Mouse (Mus musculus): Measurements from ENCODE around the gene Rsrp1. TPM values are rescaled to one million over a fixed set of nuclear protein-coding genes. Genes with fewer than 3 reads are reported as not detected.

Rsrp1 gene
- polyA plus RNA-seq, 1 experiment from 2014 or later = 327 TPM

DNA sequence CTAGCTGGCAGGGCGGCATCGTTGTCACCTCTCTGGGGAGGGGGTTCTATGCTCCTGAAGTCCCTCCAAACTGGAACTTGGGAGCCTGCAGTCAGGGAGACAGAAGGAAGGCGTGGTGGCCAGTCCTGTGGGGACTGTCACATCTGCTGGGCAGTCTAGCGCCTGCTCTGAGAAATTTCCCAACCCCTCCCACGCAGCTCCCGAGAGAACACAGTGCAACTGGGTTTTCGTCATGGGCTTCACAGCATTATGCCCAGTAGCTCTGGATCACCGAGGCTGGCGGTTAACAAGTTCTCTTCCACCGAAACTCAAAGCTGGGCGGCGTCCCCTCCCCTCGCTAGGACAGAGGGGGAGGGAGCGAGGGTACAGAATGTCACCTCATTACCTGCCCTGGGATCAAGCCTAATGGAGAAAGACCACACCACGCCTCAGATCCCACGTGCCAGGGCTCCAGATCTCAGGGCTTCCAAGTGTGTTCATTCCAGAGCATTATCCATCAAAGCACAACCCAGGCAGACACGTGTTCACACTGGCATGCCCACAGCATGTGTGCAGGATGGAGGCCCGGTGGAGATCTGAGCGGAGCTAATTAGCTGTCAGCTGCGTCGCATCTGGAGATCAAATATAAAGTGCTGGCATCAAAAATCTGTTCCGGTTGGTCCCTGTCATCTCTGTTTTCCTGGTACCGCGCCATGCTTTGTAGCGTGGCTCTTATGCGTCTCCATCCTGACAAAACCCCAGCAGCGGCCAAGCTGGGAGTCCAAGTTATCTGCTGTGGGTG lies 20.6 kb downstream of the Rsrp1 start:
- Histone ChIP-seq H3K4me2 (no peak overlapping the region), H3K27ac (replicated peaks) (no peak overlapping the region), H3K9ac (peak overlapping the region; percentile 30; the same call in 1 of the 2 replicates), H3K9me3 (no peaks in the 10 kb centered on the region), H3K4me3 (no peak overlapping the region), H3K27me3 (replicated peaks) (peaks cover 51% of the 10 kb centered on the region), H3K4me1 (peaks cover 10% of the 10 kb centered on the region), H3K36me3 (no peaks in the 10 kb centered on the region)
- ATAC-seq (ENCODE audit: extremely low read depth, insufficient number of reproducible peaks, low FRiP score, low TSS enrichment) = no peak
- WGBS = 37% methylated on average over 27 of the region's 27 CpGs

GRCm38 (mm10) chr4:134946024-134946744 lies 22.8 kb downstream of the Rsrp1 start:
- no peak overlapping the region for H3K27ac ChIP-seq (replicated peaks)
- H3K9ac ChIP-seq = peak overlapping the region; percentile 70
- H3K4me2 ChIP-seq = peak overlapping the region; percentile 69
- no peaks in the 10 kb centered on the region for H3K9me3 ChIP-seq
- H3K36me3 ChIP-seq = no peaks in the 10 kb centered on the region
- H3K27me3 ChIP-seq (replicated peaks) = peaks cover 42% of the 10 kb centered on the region
- peaks cover 19% of the 10 kb centered on the region for H3K4me1 ChIP-seq
- 8% methylated on average over 17 of the region's 17 CpGs for WGBS
- ATAC-seq (ENCODE audit: extremely low read depth, insufficient number of reproducible peaks, low FRiP score, low TSS enrichment) = no peak
- H3K4me3 ChIP-seq = peak overlapping the region; percentile 40

DNA sequence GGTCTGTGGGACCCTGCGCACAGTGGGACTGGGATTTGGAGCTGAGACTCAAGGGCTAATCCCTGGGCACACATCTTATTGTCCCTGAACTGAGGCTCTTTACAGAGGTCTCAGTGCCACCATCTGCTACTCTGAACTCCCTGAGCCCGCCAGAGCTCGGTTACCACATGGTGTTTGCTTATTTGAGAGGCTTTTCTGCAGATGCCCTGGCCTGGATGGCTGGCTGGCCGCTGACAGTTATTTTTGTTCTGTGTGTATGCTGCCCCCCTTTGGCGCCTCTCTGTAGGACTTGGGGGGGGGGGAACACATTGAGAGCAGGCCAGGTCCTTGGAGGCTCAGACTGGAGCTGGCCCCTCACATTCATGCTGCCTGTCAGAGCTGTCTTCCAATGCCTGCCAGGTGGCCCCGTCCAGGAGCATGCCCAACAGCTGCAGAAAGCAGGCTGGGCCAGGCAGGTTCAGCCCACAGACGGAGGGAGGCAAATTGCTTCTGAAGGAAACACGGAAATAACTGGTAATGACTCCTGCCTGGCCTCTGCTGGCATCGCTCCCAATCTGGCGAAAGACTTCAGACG lies 27.2 kb downstream of the Rsrp1 start:
- Histone ChIP-seq H3K36me3 (no peaks in the 10 kb centered on the region), H3K4me3 (no peak overlapping the region), H3K4me2 (peak overlapping the region; percentile 18; the same call in 1 of the 2 replicates), H3K27ac (replicated peaks) (peak overlapping the region; percentile 87), H3K27me3 (replicated peaks) (peaks cover 36% of the 10 kb centered on the region), H3K9ac (peak overlapping the region; percentile 64), H3K4me1 (peaks cover 25% of the 10 kb centered on the region), H3K9me3 (no peaks in the 10 kb centered on the region)
- WGBS = 13% methylated on average over 11 of the region's 11 CpGs
- ATAC-seq (ENCODE audit: extremely low read depth, insufficient number of reproducible peaks, low FRiP score, low TSS enrichment) = peak; percentile 53; the same call in 1 of the 2 replicates

DNA sequence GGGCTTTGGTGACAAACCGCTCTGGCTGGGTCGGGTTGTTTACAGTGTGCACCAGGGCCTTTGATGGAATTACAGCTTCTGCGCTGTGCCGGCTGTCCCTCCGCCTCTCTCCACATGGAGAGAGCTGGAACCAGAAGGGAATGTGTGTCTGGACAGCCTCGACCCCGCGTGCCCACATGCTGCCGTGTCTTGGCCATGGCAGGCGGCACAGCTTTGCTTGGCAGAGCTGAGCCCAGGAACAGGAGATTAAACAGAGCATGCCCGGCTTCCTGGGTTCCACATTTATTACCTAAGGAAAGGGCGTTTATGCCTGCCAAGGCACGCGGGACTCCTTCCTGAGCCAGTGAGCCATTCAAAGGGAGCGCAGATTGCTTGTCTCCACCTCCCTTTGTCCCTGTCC lies 31.1 kb downstream of the Rsrp1 start:
- ATAC-seq (ENCODE audit: extremely low read depth, insufficient number of reproducible peaks, low FRiP score, low TSS enrichment) = no peak
- H3K4me2 ChIP-seq = no peak overlapping the region
- no peaks in the 10 kb centered on the region for H3K9me3 ChIP-seq
- 0 out of 2 replicates have a peak overlapping the region, but pooled peaks have one; percentile 10 for H3K9ac ChIP-seq
- 27% methylated on average over 15 of the region's 15 CpGs for WGBS
- H3K27ac ChIP-seq (replicated peaks) = no peak overlapping the region
- H3K4me1 ChIP-seq = peaks cover 19% of the 10 kb centered on the region
- no peak overlapping the region for H3K4me3 ChIP-seq
- H3K27me3 ChIP-seq (replicated peaks) = peaks cover 63% of the 10 kb centered on the region
- H3K36me3 ChIP-seq = no peaks in the 10 kb centered on the region

GRCm38 (mm10) chr4:134955196-134955595 lies 31.8 kb downstream of the Rsrp1 start:
- 75% methylated on average over 2 of the region's 2 CpGs for WGBS
- no peak for ATAC-seq (ENCODE audit: extremely low read depth, insufficient number of reproducible peaks, low FRiP score, low TSS enrichment)
- Histone ChIP-seq H3K27ac (replicated peaks) (no peak overlapping the region), H3K9ac (no peak overlapping the region), H3K36me3 (no peaks in the 10 kb centered on the region), H3K27me3 (replicated peaks) (peaks cover 70% of the 10 kb centered on the region), H3K4me2 (no peak overlapping the region), H3K4me3 (no peak overlapping the region), H3K4me1 (peaks cover 14% of the 10 kb centered on the region), H3K9me3 (no peaks in the 10 kb centered on the region)

GRCm38 (mm10) chr4:134955845-134956244 lies 32.5 kb downstream of the Rsrp1 start:
- Histone ChIP-seq H3K27me3 (replicated peaks) (peaks cover 76% of the 10 kb centered on the region), H3K9me3 (no peaks in the 10 kb centered on the region), H3K4me1 (peaks cover 7% of the 10 kb centered on the region), H3K36me3 (no peaks in the 10 kb centered on the region), H3K4me3 (no peak overlapping the region), H3K4me2 (no peak overlapping the region), H3K9ac (no peak overlapping the region), H3K27ac (replicated peaks) (no peak overlapping the region)
- 69% methylated on average over 3 of the region's 3 CpGs for WGBS
- no peak for ATAC-seq (ENCODE audit: extremely low read depth, insufficient number of reproducible peaks, low FRiP score, low TSS enrichment)

GRCm38 (mm10) chr4:134956328-134956727 lies 32.9 kb downstream of the Rsrp1 start:
- Histone ChIP-seq H3K27me3 (replicated peaks) (peaks cover 81% of the 10 kb centered on the region), H3K4me2 (no peak overlapping the region), H3K4me1 (peaks cover 6% of the 10 kb centered on the region; the same call in 1 of the 2 replicates), H3K27ac (replicated peaks) (no peak overlapping the region), H3K36me3 (no peaks in the 10 kb centered on the region), H3K9ac (no peak overlapping the region), H3K9me3 (no peaks in the 10 kb centered on the region), H3K4me3 (no peak overlapping the region)
- no peak for ATAC-seq (ENCODE audit: extremely low read depth, insufficient number of reproducible peaks, low FRiP score, low TSS enrichment)
- 16% methylated on average over 3 of the region's 3 CpGs for WGBS

DNA sequence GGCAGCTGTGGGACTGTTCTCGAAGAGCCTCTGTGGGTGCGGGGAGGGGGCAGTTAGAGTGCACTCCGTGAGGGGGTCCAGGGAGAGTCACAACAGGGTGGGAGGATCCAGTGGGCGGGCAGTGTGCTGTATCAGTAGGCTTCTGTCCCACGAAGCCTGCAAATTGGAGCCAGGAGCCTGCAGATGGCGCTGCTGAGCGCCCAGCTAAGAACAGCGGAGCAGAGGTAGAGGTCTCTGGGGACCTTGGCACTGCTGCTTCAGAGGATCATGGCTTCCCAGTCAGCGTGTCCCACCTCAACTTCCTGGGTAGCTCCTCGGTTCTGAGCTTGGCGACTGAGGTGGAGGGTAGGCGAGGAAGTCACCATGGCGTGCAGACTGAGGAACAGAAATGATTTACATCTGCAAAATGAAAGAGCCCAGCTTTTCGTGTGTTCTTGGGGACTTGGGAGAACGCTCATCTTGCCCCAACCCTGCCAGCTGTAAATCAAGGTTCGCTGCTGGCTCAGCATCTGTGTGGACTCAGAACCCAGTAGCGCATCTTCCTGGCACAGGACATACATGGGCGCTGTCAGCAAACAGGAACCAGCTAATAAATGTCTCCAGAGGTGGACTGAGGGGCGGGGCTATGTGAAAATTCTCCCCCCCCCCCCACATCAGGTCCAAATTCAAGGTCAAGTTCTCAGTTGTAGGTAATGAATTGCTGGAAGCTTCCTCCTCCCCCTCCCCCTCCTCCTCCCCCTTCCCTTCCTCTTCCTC lies 39.8 kb downstream of the Rsrp1 start:
- Histone ChIP-seq H3K36me3 (no peaks in the 10 kb centered on the region), H3K4me3 (no peak overlapping the region), H3K9ac (no peak overlapping the region), H3K27me3 (replicated peaks) (peaks cover 76% of the 10 kb centered on the region), H3K4me2 (peak overlapping the region; percentile 47), H3K4me1 (peaks cover 21% of the 10 kb centered on the region), H3K27ac (replicated peaks) (no peak overlapping the region), H3K9me3 (no peaks in the 10 kb centered on the region)
- ATAC-seq (ENCODE audit: extremely low read depth, insufficient number of reproducible peaks, low FRiP score, low TSS enrichment) = no peak
- 29% methylated on average over 19 of the region's 19 CpGs for WGBS

DNA sequence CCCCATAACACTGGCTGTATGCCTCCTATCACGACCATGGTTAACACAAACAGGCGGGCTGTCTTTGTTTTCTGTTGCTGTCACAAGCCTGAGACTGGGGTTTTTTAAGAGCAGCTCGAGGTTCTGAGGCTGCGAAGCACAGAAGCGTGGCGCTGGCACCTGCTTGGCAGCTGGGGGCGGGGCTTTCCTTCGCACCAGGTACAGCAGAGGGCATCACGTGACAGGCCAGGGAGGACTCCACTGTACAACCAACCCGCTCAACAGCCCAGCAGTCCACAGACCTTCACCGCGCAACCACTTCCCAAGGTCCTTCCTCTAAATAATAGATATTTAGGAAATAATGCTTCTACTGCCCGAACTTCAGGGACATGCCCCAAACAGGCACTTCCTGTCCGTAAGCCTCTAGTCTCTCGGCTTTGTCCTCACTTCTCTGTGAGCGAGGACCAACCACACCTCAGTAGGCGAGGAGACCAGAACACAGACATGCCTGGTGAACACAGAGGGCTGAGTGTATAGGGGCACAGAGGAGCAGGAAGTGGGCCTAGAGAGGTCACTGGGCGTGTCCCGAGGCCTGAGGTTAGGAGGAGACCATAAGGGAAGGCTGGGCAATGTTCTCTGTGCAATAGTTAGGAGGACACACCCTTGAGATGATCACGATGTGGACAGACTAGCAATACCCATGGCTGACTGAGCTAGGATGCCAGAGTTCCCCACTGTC lies 44.7 kb downstream of the Rsrp1 start:
- Histone ChIP-seq H3K4me3 (no peak overlapping the region), H3K4me1 (peaks cover 18% of the 10 kb centered on the region), H3K27me3 (replicated peaks) (peaks cover 72% of the 10 kb centered on the region), H3K27ac (replicated peaks) (no peak overlapping the region), H3K9me3 (no peaks in the 10 kb centered on the region), H3K36me3 (no peaks in the 10 kb centered on the region), H3K9ac (no peak overlapping the region), H3K4me2 (no peak overlapping the region)
- 75% methylated on average over 20 of the region's 20 CpGs for whole genome bisulfite sequencing
- ATAC-seq (ENCODE audit: extremely low read depth, insufficient number of reproducible peaks, low FRiP score, low TSS enrichment) = no peak

GRCm38 (mm10) chr4:134968605-134968976 lies 45.2 kb downstream of the Rsrp1 start:
- H3K27me3 ChIP-seq (replicated peaks) = peaks cover 72% of the 10 kb centered on the region
- H3K9me3 ChIP-seq = no peaks in the 10 kb centered on the region
- no peak overlapping the region for H3K4me2 ChIP-seq
- no peak overlapping the region for H3K4me3 ChIP-seq
- H3K4me1 ChIP-seq = peaks cover 15% of the 10 kb centered on the region
- no peaks in the 10 kb centered on the region for H3K36me3 ChIP-seq
- ATAC-seq (ENCODE audit: extremely low read depth, insufficient number of reproducible peaks, low FRiP score, low TSS enrichment) = no peak
- no peak overlapping the region for H3K9ac ChIP-seq
- 62% methylated on average over 18 of the region's 18 CpGs for WGBS
- no peak overlapping the region for H3K27ac ChIP-seq (replicated peaks)

All from heart, embryonic 13.5 days (tissue).